ENCODE assay signal across 8 mouse cellular contexts in the genomic region with DNA sequence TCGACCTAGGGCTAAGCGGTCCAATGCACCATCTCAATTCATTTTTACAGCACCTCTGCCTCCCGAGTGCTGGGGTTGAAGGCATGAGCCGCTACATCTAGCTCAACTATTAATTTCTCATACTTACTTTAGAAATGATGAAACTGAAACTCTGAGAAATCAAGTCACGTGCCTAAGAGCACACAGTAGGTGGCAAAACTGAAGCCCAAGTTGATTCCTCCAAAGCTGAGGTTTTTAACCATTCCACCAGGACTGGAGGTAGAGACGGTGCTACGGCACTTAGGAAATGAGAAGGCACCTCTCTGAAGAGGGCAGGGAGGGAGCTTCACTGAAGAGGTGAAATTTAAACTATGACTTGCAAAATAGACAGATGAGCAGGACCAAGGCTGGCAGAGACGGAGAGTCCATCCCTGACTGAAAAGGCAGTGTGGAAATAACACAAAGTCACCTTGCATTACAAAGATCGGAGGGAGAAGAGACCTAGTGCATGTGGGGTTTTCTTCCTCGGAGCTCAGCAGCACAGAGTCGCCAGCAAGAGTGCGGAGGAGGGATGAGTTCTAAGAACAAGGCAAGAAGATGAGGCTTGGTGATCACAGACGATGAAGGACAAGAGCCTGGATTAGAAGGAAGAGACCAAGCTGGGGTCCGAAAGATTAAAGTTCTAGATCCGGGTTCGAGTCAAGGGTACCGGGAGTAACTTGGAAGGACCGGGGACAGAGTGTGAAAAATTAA. TPM values are rescaled to one million over a fixed set of nuclear protein-coding genes. Genes with fewer than 3 reads are reported as not detected.
A peak's percentile ranks its signal among the peaks of the same experiment; 100 is the strongest.
DNase-seq lines count a peak whose midpoint lies in the region; ATAC-seq and TF ChIP-seq lines count a peak whose summit lies in the region.

No protein-coding gene starts in this region.

- H3K9ac ChIP-seq in hindbrain, embryonic 16.5 days (ENCODE audit: low read depth, low read length): peak overlapping the region; percentile 83
- H3K9ac ChIP-seq in midbrain, embryonic 14.5 days (replicated peaks; ENCODE audit: low read length): peak overlapping the region; percentile 78

- H3K27me3 ChIP-seq in cerebellum, adult 2 months (ENCODE audit: control insufficient read depth, insufficient read depth, low read length): no peaks in the 10 kb centered on the region
- no peaks in the 10 kb centered on the region for H3K27me3 ChIP-seq in thymus, adult 2 months (ENCODE audit: control insufficient read depth, insufficient read depth, low read length)
- no peaks in the 10 kb centered on the region for H3K27me3 ChIP-seq in hindbrain, embryonic 16.5 days (replicated peaks; ENCODE audit: control insufficient read depth, insufficient read depth, low read length)
- no peaks in the 10 kb centered on the region for H3K27me3 ChIP-seq in midbrain, embryonic 14.5 days (ENCODE audit: control insufficient read depth, insufficient read depth, low read length)

- no peaks in the 10 kb centered on the region for H3K9me3 ChIP-seq in hindbrain, embryonic 16.5 days (ENCODE audit: control insufficient read depth, low read length)
- no peaks in the 10 kb centered on the region for H3K9me3 ChIP-seq in midbrain, embryonic 14.5 days (ENCODE audit: control insufficient read depth, low read length)

- DNase-seq in cerebellum, adult 2 months: no peak
- no peak for DNase-seq in cerebellum, postnatal 10 days
- DNase-seq in thymus, adult 2 months: peak; percentile 17
- no peak for DNase-seq in thymus, adult 18-20 months
- DNase-seq in midbrain, embryonic 14.5 days: no peak
- DNase-seq in embryo, embryonic 9.5 days (ENCODE audit: extremely low spot score): no peak

- H3K4me1 ChIP-seq in cerebellum, adult 2 months (ENCODE audit: control insufficient read depth, insufficient read depth, low read length): no peaks in the 10 kb centered on the region
- H3K4me1 ChIP-seq in thymus, adult 2 months (replicated peaks; ENCODE audit: control insufficient read depth, insufficient read depth, low read length): peaks cover 8% of the 10 kb centered on the region
- H3K4me1 ChIP-seq in hindbrain, embryonic 16.5 days (ENCODE audit: control insufficient read depth, insufficient read depth, low read depth, low read length): peaks cover 13% of the 10 kb centered on the region
- peaks cover 16% of the 10 kb centered on the region for H3K4me1 ChIP-seq in midbrain, embryonic 14.5 days (ENCODE audit: control insufficient read depth, insufficient read depth, low read length)

- no peak for TF ChIP-seq POLR2A in cerebellum, adult 2 months (IDR thresholded peaks at IDR 0.05; ENCODE audit: borderline replicate concordance, insufficient read depth, low read length)
- no peak for TF ChIP-seq POLR2A in thymus, adult 2 months (IDR thresholded peaks at IDR 0.05; ENCODE audit: control insufficient read depth, extremely low read depth, insufficient read depth, low read length, poor library complexity)

- H3K4me3 ChIP-seq in cerebellum, adult 2 months (replicated peaks; ENCODE audit: insufficient read depth, low read depth, low read length): peak overlapping the region; percentile 96
- peak overlapping the region; percentile 82 for H3K4me3 ChIP-seq in thymus, adult 2 months (ENCODE audit: control insufficient read depth, insufficient read depth, low read length)
- H3K4me3 ChIP-seq in hindbrain, embryonic 16.5 days (ENCODE audit: low read length): peak overlapping the region; percentile 62
- peak overlapping the region; percentile 67 for H3K4me3 ChIP-seq in midbrain, embryonic 14.5 days (replicated peaks; ENCODE audit: low read depth, low read length)

- H3K27ac ChIP-seq in cerebellum, adult 2 months (ENCODE audit: insufficient read depth, low read length): peak overlapping the region; percentile 88; the same call in 1 of the 2 replicates
- no peak overlapping the region for H3K27ac ChIP-seq in thymus, adult 2 months (ENCODE audit: control insufficient read depth, insufficient read depth, low read length)
- H3K27ac ChIP-seq in hindbrain, embryonic 16.5 days (ENCODE audit: low read depth, low read length): peak overlapping the region; percentile 74
- H3K27ac ChIP-seq in midbrain, embryonic 14.5 days (replicated peaks; ENCODE audit: low read depth, low read length): peak overlapping the region; percentile 65; the same call in 1 of the 2 replicates

- peak overlapping the region; percentile 84 for H3K4me2 ChIP-seq in hindbrain, embryonic 16.5 days (ENCODE audit: low read length)
- peak overlapping the region; percentile 61 for H3K4me2 ChIP-seq in midbrain, embryonic 14.5 days (ENCODE audit: low read length)

- H3K36me3 ChIP-seq in thymus, adult 2 months (ENCODE audit: control insufficient read depth, insufficient read depth, low read length): no peaks in the 10 kb centered on the region
- H3K36me3 ChIP-seq in hindbrain, embryonic 16.5 days (ENCODE audit: control insufficient read depth, insufficient read depth, low read length): no peaks in the 10 kb centered on the region; the same call in 1 of the 2 replicates
- peaks cover 22% of the 10 kb centered on the region for H3K36me3 ChIP-seq in midbrain, embryonic 14.5 days (ENCODE audit: control insufficient read depth, insufficient read depth, low read length)

- WGBS in cerebellum, adult 2 months: 28% methylated on average over 18 of the region's 18 CpGs
- 25% methylated on average over 18 of the region's 18 CpGs for WGBS in thymus, adult 2 months
- 38% methylated on average over 18 of the region's 18 CpGs for WGBS in hindbrain, embryonic 16.5 days
- 38% methylated on average over 18 of the region's 18 CpGs for WGBS in midbrain, embryonic 14.5 days

- ATAC-seq in hindbrain, embryonic 16.5 days: no peak
- no peak for ATAC-seq in midbrain, embryonic 14.5 days (ENCODE audit: low FRiP score, low TSS enrichment)
- ATAC-seq in inflammation-experienced regulatory T-cells, adult 6 months: no peak

- TF ChIP-seq CTCF in cerebellum, adult 2 months (IDR thresholded peaks at IDR 0.05; ENCODE audit: borderline replicate concordance, insufficient read depth, low read depth, low read length): no peak
- TF ChIP-seq CTCF in thymus, adult 2 months (IDR thresholded peaks at IDR 0.05; ENCODE audit: borderline replicate concordance, control insufficient read depth, extremely low read depth, insufficient read depth, low read length, poor library complexity): no peak

RNA-seq across cellular contexts. Expression of gene Zfp691, which starts 0.9 kb away (rescaled TPM):
- polyA plus RNA-seq in cerebellum, adult 2 months (2012; rRNA removed): 6.4 and 10.0 TPM in 2 replicates
- 12.9 and 19.1 TPM in 2 replicates for polyA plus RNA-seq in thymus, adult 2 months (2012; rRNA removed)
- polyA plus RNA-seq in hindbrain, embryonic 16.5 days (2015; fragmentation: Nextera tagmentation; extraction: Ambion mirVana): 2.9 and 5.6 TPM in 2 replicates
- 4.8 and 7.1 TPM in 2 replicates for polyA plus RNA-seq in midbrain, embryonic 14.5 days (2014; fragmentation: Nextera tagmentation; extraction: Ambion mirVana)
- polyA plus RNA-seq in inflammation-experienced regulatory T-cells, adult 6 months (2017; shearing (Covaris generic)): 1 to 10 TPM; 4.2 to 5.4 (median 4.4) TPM

RNA-seq across cellular contexts. Expression of gene Ermap, which starts 16.7 kb away (rescaled TPM):
- 0.22 and 0.28 TPM in 2 replicates for polyA plus RNA-seq in cerebellum, adult 2 months (2012; rRNA removed)
- 0.61 and 0.96 TPM in 2 replicates for polyA plus RNA-seq in thymus, adult 2 months (2012; rRNA removed)
- polyA plus RNA-seq in hindbrain, embryonic 16.5 days (2015; fragmentation: Nextera tagmentation; extraction: Ambion mirVana): 0.33 and 0.70 TPM in 2 replicates
- 0.24 and 0.63 TPM in 2 replicates for polyA plus RNA-seq in midbrain, embryonic 14.5 days (2014; fragmentation: Nextera tagmentation; extraction: Ambion mirVana)
- under 1 TPM; 0.10 to 0.82 (median 0.71) TPM for polyA plus RNA-seq in inflammation-experienced regulatory T-cells, adult 6 months (2017; shearing (Covaris generic))

RNA-seq across cellular contexts. Expression of gene Svbp, which starts 22.0 kb away (rescaled TPM):
- 25.7 and 26.4 TPM in 2 replicates for polyA plus RNA-seq in cerebellum, adult 2 months (2012; rRNA removed)
- 41.9 and 59.8 TPM in 2 replicates for polyA plus RNA-seq in thymus, adult 2 months (2012; rRNA removed)
- polyA plus RNA-seq in hindbrain, embryonic 16.5 days (2015; fragmentation: Nextera tagmentation; extraction: Ambion mirVana): 197 and 201 TPM in 2 replicates
- 253 and 300 TPM in 2 replicates for polyA plus RNA-seq in midbrain, embryonic 14.5 days (2014; fragmentation: Nextera tagmentation; extraction: Ambion mirVana)
- polyA plus RNA-seq in inflammation-experienced regulatory T-cells, adult 6 months (2017; shearing (Covaris generic)): 10 to 100 TPM; 56.5 to 71.6 (median 62.1) TPM

RNA-seq across cellular contexts. Expression of gene Tmem269, which starts 44.9 kb away (rescaled TPM):
- polyA plus RNA-seq in cerebellum, adult 2 months (2012; rRNA removed): 0.82 and 0.92 TPM in 2 replicates
- polyA plus RNA-seq in thymus, adult 2 months (2012; rRNA removed): not detected in 2 replicates
- polyA plus RNA-seq in hindbrain, embryonic 16.5 days (2015; fragmentation: Nextera tagmentation; extraction: Ambion mirVana): 0.20 and 0.46 TPM in 2 replicates
- 0.29 and 0.54 TPM in 2 replicates for polyA plus RNA-seq in midbrain, embryonic 14.5 days (2014; fragmentation: Nextera tagmentation; extraction: Ambion mirVana)
- polyA plus RNA-seq in inflammation-experienced regulatory T-cells, adult 6 months (2017; shearing (Covaris generic)): not detected

RNA-seq across cellular contexts. Expression of gene AU022252, which starts 59.4 kb away (rescaled TPM):
- 10.7 and 11.9 TPM in 2 replicates for polyA plus RNA-seq in cerebellum, adult 2 months (2012; rRNA removed)
- 9.6 and 9.8 TPM in 2 replicates for polyA plus RNA-seq in thymus, adult 2 months (2012; rRNA removed)
- 23.3 and 24.5 TPM in 2 replicates for polyA plus RNA-seq in hindbrain, embryonic 16.5 days (2015; fragmentation: Nextera tagmentation; extraction: Ambion mirVana)
- 21.1 and 26.0 TPM in 2 replicates for polyA plus RNA-seq in midbrain, embryonic 14.5 days (2014; fragmentation: Nextera tagmentation; extraction: Ambion mirVana)
- 10 to 100 TPM in 1 of 3 experiments, 1 to 10 TPM in 2; 6.3 to 10.7 (median 7.9) TPM for polyA plus RNA-seq in inflammation-experienced regulatory T-cells, adult 6 months (2017; shearing (Covaris generic))
